Comparison of ENCODE assay signal across 12 mouse cellular contexts in the genomic region with DNA sequence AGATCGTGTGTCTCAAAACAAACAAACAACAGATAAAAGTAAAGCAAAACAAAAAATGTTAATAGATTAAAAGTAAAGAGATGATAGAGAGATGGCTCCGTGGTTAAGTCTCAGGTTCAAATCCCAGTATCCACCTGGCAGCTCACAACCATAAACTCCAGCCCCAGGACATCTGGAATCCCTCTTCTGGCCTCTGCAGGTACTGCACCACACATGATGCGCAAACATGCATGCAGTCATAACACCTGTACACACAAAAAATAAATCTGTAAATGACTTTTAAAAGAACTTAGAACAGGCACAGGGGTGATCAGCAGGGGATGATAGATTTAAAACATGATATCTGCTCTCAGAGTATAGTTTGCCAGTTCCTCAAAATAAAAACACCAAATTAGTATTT.
DNase-seq lines count a peak whose midpoint lies in the region; ATAC-seq and TF ChIP-seq lines count a peak whose summit lies in the region.
"Had no signal": no experiment of that assay in that cellular context is flagged by ENCODE, and none has a peak within 500 bp of the region (broad histone marks: within the 10 kb centered on the region; RNA-seq: fewer than 3 reads in every experiment).

No protein-coding gene starts in this region.

- no peaks in the 10 kb centered on the region for H3K79me2 ChIP-seq in CH12.LX (replicated peaks; ENCODE audit: control insufficient read depth, extremely low read depth, insufficient read depth, poor library complexity, severe bottlenecking)

- TF ChIP-seq RAD21 in CH12.LX (IDR thresholded peaks at IDR 0.05; ENCODE audit: low read depth, low read length): peak; percentile 40

- H3K9me3 ChIP-seq in kidney, postnatal 0 days (replicated peaks; ENCODE audit: low read length): no peaks in the 10 kb centered on the region
- no peaks in the 10 kb centered on the region for H3K9me3 ChIP-seq in kidney, embryonic 15.5 days (replicated peaks)
- no peaks in the 10 kb centered on the region for H3K9me3 ChIP-seq in CH12.LX (replicated peaks; ENCODE audit: low read length)
- H3K9me3 ChIP-seq: hindbrain, embryonic 12.5 days; lung, embryonic 15.5 days had no signal

- dilution Hi-C loops in CH12.LX (cut with MboI; ENCODE audit: extremely low pct_ligation_motif_present, extremely low pct_unique_long_range_greater_than_20kb, low sequenced_read_pairs): no loop called here

- DNase-seq in kidney, postnatal 0 days (ENCODE audit: low spot score): no peak
- peak; percentile 18 for DNase-seq in 3T3-L1 (ENCODE audit: low read depth, low spot score)
- DNase-seq in CH12.LX (ENCODE audit: extremely low read depth): peak; percentile 20
- DNase-seq in brain, embryonic 14.5 days (ENCODE audit: low read depth): no peak
- DNase-seq in c-Kit-positive CD71-positive TER-119-positive erythroid progenitor cells, embryonic 14.5 days (ENCODE audit: low spot score): no peak
- no peak for DNase-seq in urinary bladder, postnatal 36 days (ENCODE audit: low spot score in 2 of 2)
- no peak for DNase-seq in gastrocnemius, postnatal 36 days
- DNase-seq: cerebellum, adult 9-11 months; kidney, postnatal 14 days had no signal

- in situ Hi-C loops in CH12.LX (cut with MboI; ENCODE audit: low pct_ligation_motif_present, low pct_unique_long_range_greater_than_20kb, low sequenced_read_pairs): no loop called here

- intact Hi-C loops in gastrocnemius, postnatal 36 days (cut with DNase I): no loop called here

- H3K27me3 ChIP-seq in kidney, postnatal 0 days (ENCODE audit: insufficient read depth, low read length): no peaks in the 10 kb centered on the region
- no peaks in the 10 kb centered on the region for H3K27me3 ChIP-seq in kidney, embryonic 15.5 days
- no peaks in the 10 kb centered on the region for H3K27me3 ChIP-seq in CH12.LX (replicated peaks)
- H3K27me3 ChIP-seq: hindbrain, embryonic 12.5 days; lung, embryonic 15.5 days had no signal

- H3K4me1 ChIP-seq in kidney, postnatal 0 days (replicated peaks; ENCODE audit: insufficient read depth, low read length): peaks cover 10% of the 10 kb centered on the region
- peaks cover 15% of the 10 kb centered on the region for H3K4me1 ChIP-seq in kidney, embryonic 15.5 days
- H3K4me1 ChIP-seq in CH12.LX (ENCODE audit: control insufficient read depth in 1 of 2, insufficient read depth in 2 of 2): no peaks in the 10 kb centered on the region

- no peak overlapping the region for H3K9ac ChIP-seq in kidney, postnatal 0 days (ENCODE audit: low read depth, low read length)
- no peak overlapping the region for H3K9ac ChIP-seq in kidney, embryonic 15.5 days
- no peak overlapping the region for H3K9ac ChIP-seq in CH12.LX (ENCODE audit: insufficient read depth, low read depth)
- H3K9ac ChIP-seq: hindbrain, embryonic 12.5 days; lung, embryonic 15.5 days had no signal

- ATAC-seq in kidney, postnatal 0 days (replicated peaks; ENCODE audit: low FRiP score, low read depth): no peak
- ATAC-seq in kidney, embryonic 15.5 days (replicated peaks; ENCODE audit: low FRiP score): no peak

- WGBS in kidney, postnatal 0 days: 90% methylated on average over 3 of the region's 3 CpGs
- 87% methylated on average over 3 of the region's 3 CpGs for WGBS in kidney, embryonic 15.5 days

- TF ChIP-seq POLR2A in CH12.LX (IDR thresholded peaks at IDR 0.05; ENCODE audit: low read depth, low read length): no peak
- no peak for TF ChIP-seq POLR2A in brain, embryonic 14.5 days (IDR thresholded peaks at IDR 0.05; ENCODE audit: borderline replicate concordance, extremely low read depth, insufficient read depth, insufficient read length, poor library complexity, severe bottlenecking)

- peak; percentile 44 for TF ChIP-seq CTCF in kidney, postnatal 0 days (IDR thresholded peaks at IDR 0.05; ENCODE audit: low read depth)
- TF ChIP-seq CTCF in CH12.LX (conservative IDR thresholded peaks at IDR 0.05 in 1 of 2, IDR thresholded peaks at IDR 0.05 in 1 of 2; ENCODE audit: low read depth in 2 of 2, low read length in 2 of 2): peak; percentile 30 to 60; a peak in 3 of 4 replicates
- TF ChIP-seq CTCF in brain, embryonic 14.5 days (IDR thresholded peaks at IDR 0.05; ENCODE audit: borderline replicate concordance, extremely low read depth, insufficient read depth, insufficient read length): peak; percentile 30; the same call in 1 of the 2 replicates

- no peak overlapping the region for H3K4me3 ChIP-seq in kidney, postnatal 0 days (replicated peaks; ENCODE audit: low read depth, low read length)
- no peak overlapping the region for H3K4me3 ChIP-seq in kidney, embryonic 15.5 days (replicated peaks)
- no peak overlapping the region for H3K4me3 ChIP-seq in CH12.LX (replicated peaks in 1 of 3; ENCODE audit: low read depth in 2 of 3, low read length in 2 of 3, poor library complexity in 1 of 3)
- H3K4me3 ChIP-seq: hindbrain, embryonic 12.5 days; lung, embryonic 15.5 days had no signal

- H3K4me2 ChIP-seq in kidney, postnatal 0 days (ENCODE audit: low read length): no peak overlapping the region
- H3K4me2 ChIP-seq in kidney, embryonic 15.5 days: no peak overlapping the region
- H3K4me2 ChIP-seq in CH12.LX (ENCODE audit: insufficient read depth, low read depth, poor library complexity, severe bottlenecking): no peak overlapping the region
- H3K4me2 ChIP-seq: hindbrain, embryonic 12.5 days; lung, embryonic 15.5 days had no signal

- H3K27ac ChIP-seq in kidney, postnatal 0 days: no peak overlapping the region
- H3K27ac ChIP-seq in kidney, embryonic 15.5 days: no peak overlapping the region
- H3K27ac ChIP-seq in CH12.LX (ENCODE audit: insufficient read depth, low read depth): no peak overlapping the region
- H3K27ac ChIP-seq: hindbrain, embryonic 12.5 days; lung, embryonic 15.5 days had no signal

- no peak for TF ChIP-seq EP300 in CH12.LX (IDR thresholded peaks at IDR 0.05; ENCODE audit: low read length)

- no peaks in the 10 kb centered on the region for H3K36me3 ChIP-seq in kidney, postnatal 0 days (ENCODE audit: insufficient read depth, low read length)
- no peaks in the 10 kb centered on the region for H3K36me3 ChIP-seq in kidney, embryonic 15.5 days
- no peaks in the 10 kb centered on the region for H3K36me3 ChIP-seq in CH12.LX (replicated peaks in 1 of 2; ENCODE audit: control insufficient read depth in 1 of 2, insufficient read depth in 1 of 2, low read length in 1 of 2)
- H3K36me3 ChIP-seq: hindbrain, embryonic 12.5 days; lung, embryonic 15.5 days had no signal

TF ChIP-seq in CH12.LX, 34 proteins besides CTCF, POLR2A, EP300 and RAD21:
- TF ChIP-seq TCF12 (IDR thresholded peaks at IDR 0.05; ENCODE audit: low read depth, low read length): no peak
- TF ChIP-seq SMC3 (IDR thresholded peaks at IDR 0.05; ENCODE audit: low read depth, low read length): peak; percentile 67

Comparison
In these comparisons a context has a peak if more than half of its experiments do, and no peak if none do; other contexts are left out.
1. DNase-seq: peak in 3T3-L1 (single experiment) and CH12.LX (single experiment); none in kidney, postnatal 0 days (single experiment), brain, embryonic 14.5 days (single experiment), c-Kit-positive CD71-positive TER-119-positive erythroid progenitor cells, embryonic 14.5 days (single experiment), urinary bladder, postnatal 36 days (0 of 2) and gastrocnemius, postnatal 36 days (0 of 2).
2. Peak in every context shown above with its lines, with median percentiles within 50 percentile points of each other: CTCF ChIP-seq.